ENCODE assay signal across 32 mouse cellular contexts in genomic region chr17:46603229-46603628, GRCm38 (mm10). TPM values are rescaled to one million over a fixed set of nuclear protein-coding genes. Genes with fewer than 3 reads are reported as not detected.
A peak's percentile ranks its signal among the peaks of the same experiment; 100 is the strongest.
DNase-seq lines count a peak whose midpoint lies in the region; ATAC-seq and TF ChIP-seq lines count a peak whose summit lies in the region.
"Had no signal": no experiment of that assay in that cellular context is flagged by ENCODE, and none has a peak within 500 bp of the region (broad histone marks: within the 10 kb centered on the region; RNA-seq: fewer than 3 reads in every experiment).

No protein-coding gene starts in this region.

- in situ Hi-C loops in CH12.LX (cut with MboI; ENCODE audit: low pct_ligation_motif_present, low pct_unique_long_range_greater_than_20kb, low sequenced_read_pairs) = no loop called here

- DNase-seq in liver, postnatal 0 days = no peak
- DNase-seq in liver, embryonic 11.5 days (ENCODE audit: low spot score) = no peak
- no peak for DNase-seq in CH12.LX (ENCODE audit: extremely low read depth)
- no peak for DNase-seq in urinary bladder, postnatal 4 days (ENCODE audit: low spot score in 2 of 2)
- DNase-seq: adrenal gland, adult 8-10 months; cerebellum, adult 11-12 months; cerebellum, postnatal 10 days; gastrocnemius, postnatal 10 days; heart, adult 11 months; heart, postnatal 14 days; kidney, adult 8-10 months; kidney, postnatal 25 days; layer of hippocampus, adult 9-11 months; liver; lung, postnatal 10 days; thymus, adult 18-20 months; thymus, postnatal 36 days had no signal

- peak; percentile 8; the same call in 1 of the 2 replicates for TF ChIP-seq CTCF in liver, postnatal 0 days (IDR thresholded peaks at IDR 0.05; ENCODE audit: low read depth)
- TF ChIP-seq CTCF in CH12.LX (conservative IDR thresholded peaks at IDR 0.05 in 1 of 2, IDR thresholded peaks at IDR 0.05 in 1 of 2; ENCODE audit: low read depth in 2 of 2, low read length in 2 of 2) = peak in 1 of 2 experiments; percentile 32; a peak in 2 of 4 replicates
- TF ChIP-seq CTCF in embryonic fibroblast, embryonic 13.5 days (IDR thresholded peaks at IDR 0.05; ENCODE audit: borderline replicate concordance, insufficient read depth, low read length) = no peak

- no peaks in the 10 kb centered on the region for H3K27me3 ChIP-seq in heart, embryonic 13.5 days (replicated peaks)
- H3K27me3 ChIP-seq in heart, embryonic 11.5 days (ENCODE audit: control insufficient read depth, insufficient read depth, low read length) = no peaks in the 10 kb centered on the region
- H3K27me3 ChIP-seq in liver, postnatal 0 days (ENCODE audit: insufficient read depth, low read length) = no peaks in the 10 kb centered on the region
- H3K27me3 ChIP-seq in liver, embryonic 11.5 days (replicated peaks; ENCODE audit: control insufficient read depth, insufficient read depth, low read length) = no peaks in the 10 kb centered on the region
- no peaks in the 10 kb centered on the region for H3K27me3 ChIP-seq in CH12.LX (replicated peaks)
- no peaks in the 10 kb centered on the region for H3K27me3 ChIP-seq in forebrain, embryonic 12.5 days
- H3K27me3 ChIP-seq: embryonic facial prominence, embryonic 12.5 days; heart, embryonic 12.5 days; hindbrain, embryonic 13.5 days; megakaryocyte, embryonic 14.5 days; midbrain, embryonic 13.5 days had no signal

- no peak for TF ChIP-seq EP300 in liver, postnatal 0 days (IDR thresholded peaks at IDR 0.05; ENCODE audit: low read depth)
- TF ChIP-seq EP300 in CH12.LX (IDR thresholded peaks at IDR 0.05; ENCODE audit: low read length) = no peak

- H3K36me3 ChIP-seq in heart, embryonic 13.5 days = peaks cover 9% of the 10 kb centered on the region
- no peaks in the 10 kb centered on the region for H3K36me3 ChIP-seq in heart, embryonic 11.5 days (ENCODE audit: control insufficient read depth, insufficient read depth, low read length)
- no peaks in the 10 kb centered on the region for H3K36me3 ChIP-seq in liver, postnatal 0 days (replicated peaks; ENCODE audit: insufficient read depth, low read length)
- H3K36me3 ChIP-seq in liver, embryonic 11.5 days (ENCODE audit: control insufficient read depth, insufficient read depth, low read length) = no peaks in the 10 kb centered on the region
- H3K36me3 ChIP-seq in CH12.LX (replicated peaks in 1 of 2; ENCODE audit: control insufficient read depth in 1 of 2, insufficient read depth in 1 of 2, low read length in 1 of 2) = no peaks in the 10 kb centered on the region
- no peaks in the 10 kb centered on the region for H3K36me3 ChIP-seq in forebrain, embryonic 12.5 days (replicated peaks)
- H3K36me3 ChIP-seq: embryonic facial prominence, embryonic 12.5 days; G1E; hindbrain, embryonic 13.5 days; midbrain, embryonic 13.5 days had no signal

- ATAC-seq in heart, embryonic 13.5 days (ENCODE audit: extremely low read depth, insufficient number of reproducible peaks, low FRiP score, low TSS enrichment) = no peak
- no peak for ATAC-seq in heart, embryonic 11.5 days (replicated peaks; ENCODE audit: insufficient number of reproducible peaks, low FRiP score, low TSS enrichment)
- no peak for ATAC-seq in liver, postnatal 0 days
- ATAC-seq in liver, embryonic 11.5 days (replicated peaks; ENCODE audit: low FRiP score) = no peak
- no peak for ATAC-seq in forebrain, embryonic 12.5 days (ENCODE audit: low FRiP score)
- ATAC-seq: activated CD4-positive, CD25-positive, alpha-beta regulatory T cell, adult 4 months; CD4-positive, CD25-positive, alpha-beta regulatory T cell, adult 4 months; forebrain, embryonic 16.5 days; inflammation-experienced regulatory T-cells, adult 6 months; midbrain, embryonic 13.5 days had no signal

- no peak overlapping the region for H3K9ac ChIP-seq in heart, embryonic 13.5 days
- no peak overlapping the region for H3K9ac ChIP-seq in heart, embryonic 11.5 days (ENCODE audit: low read depth, low read length)
- no peak overlapping the region for H3K9ac ChIP-seq in liver, postnatal 0 days (replicated peaks)
- H3K9ac ChIP-seq in liver, embryonic 11.5 days (ENCODE audit: low read depth, low read length) = no peak overlapping the region
- no peak overlapping the region for H3K9ac ChIP-seq in CH12.LX (ENCODE audit: insufficient read depth, low read depth)
- no peak overlapping the region for H3K9ac ChIP-seq in forebrain, embryonic 12.5 days
- H3K9ac ChIP-seq: embryonic facial prominence, embryonic 12.5 days; hindbrain, embryonic 13.5 days; midbrain, embryonic 13.5 days had no signal

- dilution Hi-C loops in CH12.LX (cut with MboI; ENCODE audit: extremely low pct_ligation_motif_present, extremely low pct_unique_long_range_greater_than_20kb, low sequenced_read_pairs) = no loop called here

- H3K79me2 ChIP-seq in CH12.LX (replicated peaks; ENCODE audit: control insufficient read depth, extremely low read depth, insufficient read depth, poor library complexity, severe bottlenecking) = no peaks in the 10 kb centered on the region

- no peak overlapping the region for H3K4me2 ChIP-seq in heart, embryonic 13.5 days
- H3K4me2 ChIP-seq in heart, embryonic 11.5 days = no peak overlapping the region
- no peak overlapping the region for H3K4me2 ChIP-seq in liver, postnatal 0 days (ENCODE audit: low read depth, low read length)
- no peak overlapping the region for H3K4me2 ChIP-seq in liver, embryonic 11.5 days
- no peak overlapping the region for H3K4me2 ChIP-seq in CH12.LX (ENCODE audit: insufficient read depth, low read depth, poor library complexity, severe bottlenecking)
- H3K4me2 ChIP-seq in forebrain, embryonic 12.5 days = no peak overlapping the region
- H3K4me2 ChIP-seq: embryonic facial prominence, embryonic 12.5 days; heart, embryonic 12.5 days; hindbrain, embryonic 13.5 days; midbrain, embryonic 13.5 days had no signal

- peak overlapping the region; percentile 61; the same call in 1 of the 2 replicates for H3K27ac ChIP-seq in heart, embryonic 13.5 days (replicated peaks)
- no peak overlapping the region for H3K27ac ChIP-seq in heart, embryonic 11.5 days (ENCODE audit: low read depth, low read length)
- no peak overlapping the region for H3K27ac ChIP-seq in liver, postnatal 0 days (ENCODE audit: low read depth)
- no peak overlapping the region for H3K27ac ChIP-seq in liver, embryonic 11.5 days (ENCODE audit: low read depth, low read length)
- H3K27ac ChIP-seq in CH12.LX (ENCODE audit: insufficient read depth, low read depth) = no peak overlapping the region
- peak overlapping the region; percentile 32; the same call in 1 of the 2 replicates for H3K27ac ChIP-seq in embryonic fibroblast, embryonic 13.5 days (ENCODE audit: insufficient read depth, low read length)
- no peak overlapping the region for H3K27ac ChIP-seq in forebrain, embryonic 12.5 days
- H3K27ac ChIP-seq: hindbrain, embryonic 13.5 days; midbrain, embryonic 13.5 days had no signal

- no peak for TF ChIP-seq POLR2A in CH12.LX (IDR thresholded peaks at IDR 0.05; ENCODE audit: low read depth, low read length)
- TF ChIP-seq POLR2A in embryonic fibroblast, embryonic 13.5 days (IDR thresholded peaks at IDR 0.05; ENCODE audit: low read depth, low read length) = no peak

- H3K4me1 ChIP-seq in heart, embryonic 13.5 days = peaks cover 46% of the 10 kb centered on the region
- H3K4me1 ChIP-seq in heart, embryonic 11.5 days (ENCODE audit: control insufficient read depth, insufficient read depth, low read length) = peaks cover 20% of the 10 kb centered on the region
- peaks cover 3% of the 10 kb centered on the region; the same call in 1 of the 2 replicates for H3K4me1 ChIP-seq in liver, postnatal 0 days (ENCODE audit: insufficient read depth)
- no peaks in the 10 kb centered on the region for H3K4me1 ChIP-seq in liver, embryonic 11.5 days (replicated peaks; ENCODE audit: control insufficient read depth, insufficient read depth, low read length)
- no peaks in the 10 kb centered on the region for H3K4me1 ChIP-seq in CH12.LX (ENCODE audit: control insufficient read depth in 1 of 2, insufficient read depth in 2 of 2)
- no peaks in the 10 kb centered on the region; the same call in 1 of the 2 replicates for H3K4me1 ChIP-seq in embryonic fibroblast, embryonic 13.5 days (ENCODE audit: control insufficient read depth, insufficient read depth, low read length)
- H3K4me1 ChIP-seq in forebrain, embryonic 12.5 days = peaks cover 15% of the 10 kb centered on the region

- no peak overlapping the region for H3K4me3 ChIP-seq in heart, embryonic 13.5 days
- H3K4me3 ChIP-seq in heart, embryonic 11.5 days (ENCODE audit: low read depth, low read length) = no peak overlapping the region
- H3K4me3 ChIP-seq in liver, postnatal 0 days (ENCODE audit: low read depth, low read length) = no peak overlapping the region
- no peak overlapping the region for H3K4me3 ChIP-seq in liver, embryonic 11.5 days (ENCODE audit: low read depth, low read length)
- no peak overlapping the region for H3K4me3 ChIP-seq in CH12.LX (replicated peaks in 1 of 3; ENCODE audit: low read depth in 2 of 3, low read length in 2 of 3, poor library complexity in 1 of 3)
- no peak overlapping the region for H3K4me3 ChIP-seq in embryonic fibroblast, embryonic 13.5 days (ENCODE audit: insufficient read depth, low read length)
- no peak overlapping the region for H3K4me3 ChIP-seq in forebrain, embryonic 12.5 days (replicated peaks)
- H3K4me3 ChIP-seq: embryonic facial prominence, embryonic 12.5 days; heart, embryonic 12.5 days; hindbrain, embryonic 13.5 days; midbrain, embryonic 13.5 days had no signal

- peak; percentile 23 for TF ChIP-seq RAD21 in CH12.LX (IDR thresholded peaks at IDR 0.05; ENCODE audit: low read depth, low read length)

- 90% methylated on average over 4 of the region's 4 CpGs for WGBS in heart, embryonic 13.5 days
- WGBS in heart, embryonic 11.5 days (ENCODE audit: insufficient replicate concordance) = 91% methylated on average over 4 of the region's 4 CpGs
- 81% methylated on average over 4 of the region's 4 CpGs for WGBS in liver, postnatal 0 days (ENCODE audit: insufficient replicate concordance)
- 90% methylated on average over 4 of the region's 4 CpGs for WGBS in liver, embryonic 11.5 days
- WGBS in forebrain, embryonic 12.5 days = 96% methylated on average over 4 of the region's 4 CpGs

- no peaks in the 10 kb centered on the region for H3K9me3 ChIP-seq in heart, embryonic 13.5 days
- no peaks in the 10 kb centered on the region for H3K9me3 ChIP-seq in heart, embryonic 11.5 days (replicated peaks; ENCODE audit: control insufficient read depth, low read length)
- no peaks in the 10 kb centered on the region for H3K9me3 ChIP-seq in liver, postnatal 0 days (ENCODE audit: low read length)
- H3K9me3 ChIP-seq in liver, embryonic 11.5 days (ENCODE audit: control insufficient read depth, low read length) = no peaks in the 10 kb centered on the region
- H3K9me3 ChIP-seq in CH12.LX (replicated peaks; ENCODE audit: low read length) = no peaks in the 10 kb centered on the region
- H3K9me3 ChIP-seq in forebrain, embryonic 12.5 days = no peaks in the 10 kb centered on the region
- H3K9me3 ChIP-seq: embryonic facial prominence, embryonic 12.5 days; G1E; heart, embryonic 12.5 days; hindbrain, embryonic 13.5 days; megakaryocyte, embryonic 14.5 days; midbrain, embryonic 13.5 days had no signal

RNA-seq across cellular contexts. Expression of gene Ptk7, which starts 26.1 kb away (rescaled TPM):
- 49.3 and 52.6 TPM in 2 replicates for polyA plus RNA-seq in heart, embryonic 13.5 days (2015; fragmentation: Nextera tagmentation; extraction: Ambion mirVana)
- polyA plus RNA-seq in heart, embryonic 11.5 days (2014; fragmentation: Nextera tagmentation; extraction: Ambion mirVana) = 18.8 and 22.8 TPM in 2 replicates
- polyA plus RNA-seq in liver, postnatal 0 days (2015; fragmentation: Nextera tagmentation; extraction: Ambion mirVana) = 3.0 and 3.5 TPM in 2 replicates
- polyA plus RNA-seq in liver, embryonic 11.5 days (2014; fragmentation: Nextera tagmentation; extraction: Ambion mirVana) = 24.5 and 24.7 TPM in 2 replicates
- total RNA-seq in CH12.LX (2012; rRNA removed) (2.9 and 4.8 TPM in 2 replicates), CH12.LX (2014; rRNA removed) (0.11 and 0.14 TPM in 2 replicates)
- polyA plus RNA-seq in CH12.LX (2012; ENCODE audit: insufficient read length, low read depth) = 0.20 and 0.29 TPM in 2 replicates
- polyA plus RNA-seq in embryonic fibroblast, embryonic 13.5 days (2011; ENCODE audit: insufficient read length, low read depth, missing spikeins) = 145 and 172 TPM in 2 replicates
- 55.3 and 56.4 TPM in 2 replicates for polyA plus RNA-seq in forebrain, embryonic 12.5 days (2016; fragmentation: Nextera tagmentation; extraction: Ambion mirVana)
- total RNA-seq: monocyte, adult 5-6 weeks had no signal
- polyA plus RNA-seq: CD4-positive, CD25-positive, alpha-beta regulatory T cell, adult 4 months; inflammation-experienced regulatory T-cells, adult 6 months had no signal

RNA-seq across cellular contexts. Expression of gene Klc4, which starts 42.6 kb away (rescaled TPM):
- polyA plus RNA-seq in heart, embryonic 13.5 days (2015; fragmentation: Nextera tagmentation; extraction: Ambion mirVana) = 18.6 and 20.5 TPM in 2 replicates
- 16.5 and 18.0 TPM in 2 replicates for polyA plus RNA-seq in heart, embryonic 11.5 days (2014; fragmentation: Nextera tagmentation; extraction: Ambion mirVana)
- polyA plus RNA-seq in liver, postnatal 0 days (2015; fragmentation: Nextera tagmentation; extraction: Ambion mirVana) = 10.7 and 12.6 TPM in 2 replicates
- polyA plus RNA-seq in liver, embryonic 11.5 days (2014; fragmentation: Nextera tagmentation; extraction: Ambion mirVana) = 10.8 and 12.3 TPM in 2 replicates
- total RNA-seq in CH12.LX (2012; rRNA removed) (7.8 and 10.7 TPM in 2 replicates), CH12.LX (2014; rRNA removed) (6.6 and 8.3 TPM in 2 replicates)
- 6.7 and 7.8 TPM in 2 replicates for polyA plus RNA-seq in CH12.LX (2012; ENCODE audit: insufficient read length, low read depth)
- polyA plus RNA-seq in embryonic fibroblast, embryonic 13.5 days (2011; ENCODE audit: insufficient read length, low read depth, missing spikeins) = 6.5 and 7.2 TPM in 2 replicates
- polyA plus RNA-seq in forebrain, embryonic 12.5 days (2016; fragmentation: Nextera tagmentation; extraction: Ambion mirVana) = 39.0 and 42.5 TPM in 2 replicates

RNA-seq across cellular contexts. Expression of gene Mrpl2, which starts 42.8 kb away (rescaled TPM):
- polyA plus RNA-seq in heart, embryonic 13.5 days (2015; fragmentation: Nextera tagmentation; extraction: Ambion mirVana) = 98.0 and 111 TPM in 2 replicates
- 110 and 119 TPM in 2 replicates for polyA plus RNA-seq in heart, embryonic 11.5 days (2014; fragmentation: Nextera tagmentation; extraction: Ambion mirVana)
- 75.2 and 79.3 TPM in 2 replicates for polyA plus RNA-seq in liver, postnatal 0 days (2015; fragmentation: Nextera tagmentation; extraction: Ambion mirVana)
- polyA plus RNA-seq in liver, embryonic 11.5 days (2014; fragmentation: Nextera tagmentation; extraction: Ambion mirVana) = 151 and 165 TPM in 2 replicates
- 235 and 238 TPM in 2 replicates for total RNA-seq in CH12.LX (2012; rRNA removed)
- total RNA-seq in CH12.LX (2014; rRNA removed) = 128 and 130 TPM in 2 replicates
- 158 and 201 TPM in 2 replicates for polyA plus RNA-seq in CH12.LX (2012; ENCODE audit: insufficient read length, low read depth)
- 33.5 and 45.2 TPM in 2 replicates for polyA plus RNA-seq in embryonic fibroblast, embryonic 13.5 days (2011; ENCODE audit: insufficient read length, low read depth, missing spikeins)
- 76.6 and 102 TPM in 2 replicates for polyA plus RNA-seq in forebrain, embryonic 12.5 days (2016; fragmentation: Nextera tagmentation; extraction: Ambion mirVana)

RNA-seq across cellular contexts. Expression of gene Cul7, which starts 46.9 kb away (rescaled TPM):
- polyA plus RNA-seq in heart, embryonic 13.5 days (2015; fragmentation: Nextera tagmentation; extraction: Ambion mirVana) = 41.1 and 41.4 TPM in 2 replicates
- 33.6 and 36.2 TPM in 2 replicates for polyA plus RNA-seq in heart, embryonic 11.5 days (2014; fragmentation: Nextera tagmentation; extraction: Ambion mirVana)
- 5.2 and 6.2 TPM in 2 replicates for polyA plus RNA-seq in liver, postnatal 0 days (2015; fragmentation: Nextera tagmentation; extraction: Ambion mirVana)
- 24.1 and 28.2 TPM in 2 replicates for polyA plus RNA-seq in liver, embryonic 11.5 days (2014; fragmentation: Nextera tagmentation; extraction: Ambion mirVana)
- total RNA-seq in CH12.LX (2012; rRNA removed) (76.0 and 82.5 TPM in 2 replicates), CH12.LX (2014; rRNA removed) (33.3 and 37.7 TPM in 2 replicates)
- 65.9 and 68.1 TPM in 2 replicates for polyA plus RNA-seq in CH12.LX (2012; ENCODE audit: insufficient read length, low read depth)
- 63.6 and 64.4 TPM in 2 replicates for polyA plus RNA-seq in embryonic fibroblast, embryonic 13.5 days (2011; ENCODE audit: insufficient read length, low read depth, missing spikeins)
- polyA plus RNA-seq in forebrain, embryonic 12.5 days (2016; fragmentation: Nextera tagmentation; extraction: Ambion mirVana) = 46.5 and 47.8 TPM in 2 replicates

RNA-seq across cellular contexts. Expression of gene Srf, which starts 47.3 kb away (rescaled TPM):
- 11.6 and 13.1 TPM in 2 replicates for polyA plus RNA-seq in heart, embryonic 13.5 days (2015; fragmentation: Nextera tagmentation; extraction: Ambion mirVana)
- polyA plus RNA-seq in heart, embryonic 11.5 days (2014; fragmentation: Nextera tagmentation; extraction: Ambion mirVana) = 14.6 and 15.0 TPM in 2 replicates
- 1.3 and 1.9 TPM in 2 replicates for polyA plus RNA-seq in liver, postnatal 0 days (2015; fragmentation: Nextera tagmentation; extraction: Ambion mirVana)
- 5.6 and 9.2 TPM in 2 replicates for polyA plus RNA-seq in liver, embryonic 11.5 days (2014; fragmentation: Nextera tagmentation; extraction: Ambion mirVana)
- 38.2 and 48.1 TPM in 2 replicates for total RNA-seq in CH12.LX (2012; rRNA removed)
- 40.8 and 54.5 TPM in 2 replicates for total RNA-seq in CH12.LX (2014; rRNA removed)
- polyA plus RNA-seq in CH12.LX (2012; ENCODE audit: insufficient read length, low read depth) = 60.1 and 81.6 TPM in 2 replicates
- 50.9 and 61.2 TPM in 2 replicates for polyA plus RNA-seq in embryonic fibroblast, embryonic 13.5 days (2011; ENCODE audit: insufficient read length, low read depth, missing spikeins)
- 5.0 TPM in 2 replicates for polyA plus RNA-seq in forebrain, embryonic 12.5 days (2016; fragmentation: Nextera tagmentation; extraction: Ambion mirVana)

Comparison
In these comparisons a context has a peak if more than half of its experiments do, and no peak if none do; other contexts are left out.
1. H3K27ac ChIP-seq: peak in heart, embryonic 13.5 days (single experiment) and embryonic fibroblast, embryonic 13.5 days (single experiment); none in heart, embryonic 11.5 days (single experiment), liver, postnatal 0 days (single experiment), liver, embryonic 11.5 days (single experiment), CH12.LX (single experiment) and forebrain, embryonic 12.5 days (single experiment).